Mouse (Mus musculus) cerebral cortex, adult 2 months (tissue): ENCODE data around the gene En1.

Experiments used
- WGBS: fragments of 180-500 bp; shearing (Covaris S2); methylation state at CpG from one replicate; pipeline ENCODE4 v1.1.7; 2018; 5-methylcytosine and 5-hydroxymethylcytosine counted together

Gene En1

GRCm38 (mm10) chr1:120602031-120602730 lies at the start of gene En1:
En1 (plus strand) TSS chr1:120602418.
- 2% methylated on average over 35 of the region's 35 CpGs for WGBS

DNA sequence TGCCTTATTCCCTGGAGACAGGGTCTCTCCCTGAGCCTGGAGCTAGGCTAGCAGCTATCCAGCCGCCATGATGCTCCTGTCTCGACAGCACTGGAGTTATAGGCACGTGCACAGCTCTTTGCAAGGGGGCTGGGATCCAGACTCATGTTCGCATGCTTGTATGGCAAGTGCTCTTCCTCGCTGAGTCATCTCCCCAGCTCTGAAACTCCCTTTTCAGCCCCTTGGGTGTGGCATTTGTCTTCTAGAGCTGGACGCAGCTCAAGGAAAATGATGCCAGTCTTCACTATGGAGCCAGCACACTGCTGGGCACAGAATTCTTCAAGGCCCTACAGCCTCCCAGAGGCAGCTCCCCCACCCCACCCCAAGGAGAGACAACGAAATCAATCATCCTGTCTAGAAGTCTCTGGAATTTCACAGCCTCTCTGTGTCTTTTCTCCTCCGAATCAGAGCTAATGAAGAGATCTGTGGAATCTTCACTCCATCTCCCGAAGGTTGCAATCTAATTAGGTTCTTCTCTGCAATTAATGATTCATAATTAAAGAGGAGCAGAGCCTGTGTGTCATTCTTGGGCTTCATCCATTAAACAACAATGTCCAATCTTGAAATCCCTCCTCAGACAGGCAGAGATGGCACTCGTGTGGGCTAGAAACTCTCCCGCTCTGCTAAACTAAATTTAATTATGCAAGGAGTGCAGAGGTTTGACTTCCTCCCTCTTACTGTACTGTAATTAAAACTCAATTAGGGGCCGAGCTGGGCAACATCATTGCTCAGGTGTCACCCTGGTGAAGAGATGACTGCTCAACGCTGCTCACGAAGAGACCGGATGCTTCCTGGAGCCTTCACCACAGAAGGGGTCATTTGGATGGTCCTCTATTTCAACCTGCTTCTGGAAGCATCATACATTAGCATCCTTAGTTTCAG lies 45.0 kb upstream of the En1 start:
- 72% methylated on average over 15 of the region's 15 CpGs for WGBS

GRCm38 (mm10) chr1:120558341-120559285 lies 43.6 kb upstream of the En1 start:
- WGBS = 75% methylated on average over 9 of the region's 9 CpGs

GRCm38 (mm10) chr1:120559911-120560310 lies 42.3 kb upstream of the En1 start:
- WGBS = 76% methylated on average over 5 of the region's 5 CpGs

GRCm38 (mm10) chr1:120581306-120581705 lies 20.9 kb upstream of the En1 start:
- 79% methylated on average over 4 of the region's 4 CpGs for WGBS

GRCm38 (mm10) chr1:120585481-120585880 lies 16.7 kb upstream of the En1 start:
- 32% methylated on average over 2 of the region's 2 CpGs for WGBS

GRCm38 (mm10) chr1:120586500-120587110 lies 15.6 kb upstream of the En1 start:
- 14% methylated on average over 7 of the region's 7 CpGs for WGBS

DNA sequence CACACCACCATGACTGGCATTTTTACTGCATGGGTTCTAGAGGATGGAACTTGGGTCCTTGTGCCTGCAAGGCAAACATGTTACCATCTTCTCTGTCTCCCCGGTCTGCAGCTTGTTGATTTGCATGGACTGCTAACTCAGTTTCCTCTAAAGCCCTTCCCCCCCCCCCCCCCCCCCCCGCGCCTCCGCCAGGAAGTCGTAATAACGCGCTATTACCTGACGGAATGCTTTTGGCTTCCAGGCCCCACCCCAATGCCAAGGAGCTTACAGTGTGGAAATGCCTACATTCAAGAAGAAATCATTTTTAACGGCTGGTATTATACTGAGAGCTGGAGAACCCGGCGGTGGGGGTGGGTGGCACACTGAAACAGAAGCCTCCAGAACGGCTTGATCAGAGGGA lies 14.8 kb upstream of the En1 start:
- WGBS = 50% methylated on average over 12 of the region's 12 CpGs

- 77% methylated on average over 4 of the region's 4 CpGs for WGBS
Measured at GRCm38 (mm10) chr1:120587960-120588359, 14.3 kb upstream of the En1 start.

DNA sequence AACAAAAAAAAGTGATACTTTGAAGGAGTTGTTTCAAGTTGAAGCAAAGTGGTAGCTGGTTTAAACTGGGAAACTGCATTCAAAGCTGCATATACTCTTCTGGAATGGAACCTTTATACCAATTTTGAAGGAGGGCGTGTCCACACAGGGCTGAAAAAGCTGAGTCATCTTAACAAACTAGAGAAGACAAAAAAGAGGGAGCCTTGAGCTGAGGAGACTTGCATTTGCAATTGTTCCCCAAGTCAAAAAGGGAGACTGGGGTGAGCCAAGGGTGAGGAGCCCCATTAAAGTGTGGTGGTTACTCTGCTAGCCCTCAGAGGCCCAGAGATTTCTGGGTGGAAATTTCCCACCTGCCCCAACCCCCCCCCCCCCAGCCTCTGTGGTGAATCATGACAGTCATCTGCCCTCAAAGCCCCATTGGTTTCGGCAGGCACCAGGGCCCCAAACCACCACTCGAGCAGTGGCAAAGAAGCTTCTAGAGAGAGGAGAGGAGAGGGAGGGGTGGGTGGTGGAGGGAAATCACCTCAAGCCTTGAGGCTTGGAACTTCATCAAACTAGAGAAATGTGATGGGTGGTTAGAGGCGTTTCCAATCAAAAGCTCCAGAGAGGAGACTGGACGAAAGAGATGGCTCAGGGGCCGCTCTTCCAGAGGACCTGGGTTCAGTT lies 13.7 kb upstream of the En1 start:
- WGBS = 85% methylated on average over 6 of the region's 6 CpGs

GRCm38 (mm10) chr1:120593236-120593919 lies 8.8 kb upstream of the En1 start:
- WGBS = 28% methylated on average over 8 of the region's 8 CpGs

DNA sequence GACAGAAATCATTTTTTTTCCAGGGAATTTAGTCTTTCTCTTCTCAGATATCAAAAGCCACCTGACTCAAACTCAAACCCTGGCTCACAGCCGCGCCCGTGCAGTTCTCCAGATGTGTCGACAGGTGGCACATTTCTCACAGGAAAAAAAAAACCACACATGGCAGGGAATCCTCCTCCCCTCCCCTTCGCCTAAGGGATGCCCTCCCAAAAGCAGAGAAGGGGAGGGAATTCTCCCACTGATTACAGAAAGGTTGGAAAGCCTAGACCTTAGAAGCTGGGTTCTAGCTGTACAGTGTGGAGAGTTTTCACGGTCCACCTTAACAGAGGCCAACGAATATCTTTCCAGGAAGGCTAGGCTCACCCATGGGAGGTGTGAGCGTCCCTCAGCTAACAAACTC lies 7.6 kb upstream of the En1 start:
- whole genome bisulfite sequencing = 4% methylated on average over 8 of the region's 8 CpGs

GRCm38 (mm10) chr1:120595471-120596240 lies 6.6 kb upstream of the En1 start:
- 11% methylated on average over 17 of the region's 17 CpGs for WGBS

GRCm38 (mm10) chr1:120596319-120596718 lies 5.9 kb upstream of the En1 start:
- WGBS = 3% methylated on average over 21 of the region's 21 CpGs

- WGBS = 2% methylated on average over 19 of the region's 19 CpGs
Measured at GRCm38 (mm10) chr1:120596784-120597183, 5.4 kb upstream of the En1 start.

- WGBS = 4% methylated on average over 11 of the region's 11 CpGs
Measured at GRCm38 (mm10) chr1:120597271-120597670, 4.9 kb upstream of the En1 start.

GRCm38 (mm10) chr1:120598196-120598940 lies 3.9 kb upstream of the En1 start:
- 7% methylated on average over 16 of the region's 16 CpGs for WGBS

DNA sequence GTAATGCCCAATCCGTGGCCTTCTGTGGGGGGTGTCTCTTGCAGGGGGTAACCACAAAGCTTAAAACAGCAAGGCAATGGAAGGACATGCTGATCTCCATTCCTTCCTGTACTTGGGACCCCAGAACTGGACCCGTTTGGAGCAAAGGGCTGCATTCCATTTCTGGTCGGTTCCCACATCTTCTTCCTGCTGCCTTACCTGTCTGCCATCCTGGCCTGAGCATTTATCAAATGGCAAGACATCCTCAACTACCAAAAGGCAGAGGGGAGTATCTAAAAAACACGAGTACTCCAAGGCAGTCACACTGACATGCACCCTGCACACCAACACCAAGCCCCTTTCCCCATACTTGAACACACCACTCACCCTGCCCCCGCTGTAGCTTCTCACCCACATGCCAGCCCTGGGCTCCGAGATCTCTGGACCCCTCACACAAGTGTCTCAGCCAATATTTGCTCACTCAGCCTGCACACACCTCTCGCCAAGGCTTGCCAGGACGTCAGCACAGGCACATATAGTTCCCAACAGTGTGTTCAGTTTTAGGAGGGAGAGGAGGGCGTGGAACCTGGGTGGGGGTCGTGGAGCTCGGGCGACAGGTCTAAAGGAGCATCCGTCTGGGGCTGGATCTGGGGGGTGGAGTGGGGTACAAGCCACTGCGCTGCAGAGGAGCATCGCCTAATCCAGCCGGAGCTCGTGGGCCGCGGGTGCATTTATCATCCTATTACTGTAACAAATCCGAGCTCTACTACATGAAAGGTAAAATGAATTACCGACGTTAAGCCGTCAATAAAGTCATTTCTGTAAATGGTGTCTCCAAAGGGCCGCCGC lies 2.7 kb upstream of the En1 start:
- 2% methylated on average over 25 of the region's 25 CpGs for WGBS
